Mouse (Mus musculus): ENCODE results near the gene Chrna10. TPM values are rescaled to one million over a fixed set of nuclear protein-coding genes. Genes with fewer than 3 reads are reported as not detected.

The Chrna10 gene
- polyA plus RNA-seq, 1 experiment from 2014 or later = not detected

DNA sequence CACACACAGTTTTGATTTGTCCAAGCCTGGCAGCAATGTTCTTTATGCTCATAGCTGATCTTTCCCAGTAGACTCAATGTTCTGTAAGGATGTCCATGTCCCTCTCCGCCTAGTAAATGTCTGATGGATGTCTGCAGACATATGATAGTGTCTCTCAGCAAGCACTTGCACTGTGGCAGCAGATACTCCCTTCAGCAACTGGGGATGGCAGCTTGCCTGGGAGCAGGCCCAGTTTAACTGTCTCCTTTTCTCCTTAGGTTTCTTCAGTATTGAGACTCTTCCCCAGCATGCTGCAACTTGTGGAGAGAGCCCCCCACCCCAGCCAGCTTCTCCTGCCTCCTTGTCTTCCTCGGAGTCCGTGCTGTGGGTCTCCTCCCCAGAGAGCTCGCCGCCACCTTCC, 34.8 kb downstream of the Chrna10 start:
- no peak overlapping the region for H3K4me2 ChIP-seq (ENCODE audit: low read length)
- no peak overlapping the region for H3K27ac ChIP-seq (replicated peaks in 1 of 2; ENCODE audit: control insufficient read depth in 1 of 2, insufficient read depth in 1 of 2, low read depth in 2 of 2, low read length in 2 of 2)
- ATAC-seq (ENCODE audit: insufficient number of reproducible peaks, insufficient read depth, low FRiP score, low read depth) = no peak
- H3K4me3 ChIP-seq (ENCODE audit: control insufficient read depth in 1 of 2, insufficient read depth in 1 of 2, low read depth in 1 of 2, low read length in 2 of 2) = no peak overlapping the region
- no peaks in the 10 kb centered on the region for H3K9me3 ChIP-seq (ENCODE audit: control insufficient read depth, low read length)
- WGBS = 89% methylated on average over 5 of the region's 5 CpGs
- H3K4me1 ChIP-seq (ENCODE audit: control insufficient read depth in 2 of 2, insufficient read depth in 2 of 2, low read length in 2 of 2) = no peaks in the 10 kb centered on the region
- H3K36me3 ChIP-seq (ENCODE audit: control insufficient read depth, insufficient read depth, low read length) = peaks cover 82% of the 10 kb centered on the region
- H3K9ac ChIP-seq (ENCODE audit: low read length) = no peak overlapping the region
- H3K27me3 ChIP-seq (ENCODE audit: control insufficient read depth, insufficient read depth, low read length) = no peaks in the 10 kb centered on the region

DNA sequence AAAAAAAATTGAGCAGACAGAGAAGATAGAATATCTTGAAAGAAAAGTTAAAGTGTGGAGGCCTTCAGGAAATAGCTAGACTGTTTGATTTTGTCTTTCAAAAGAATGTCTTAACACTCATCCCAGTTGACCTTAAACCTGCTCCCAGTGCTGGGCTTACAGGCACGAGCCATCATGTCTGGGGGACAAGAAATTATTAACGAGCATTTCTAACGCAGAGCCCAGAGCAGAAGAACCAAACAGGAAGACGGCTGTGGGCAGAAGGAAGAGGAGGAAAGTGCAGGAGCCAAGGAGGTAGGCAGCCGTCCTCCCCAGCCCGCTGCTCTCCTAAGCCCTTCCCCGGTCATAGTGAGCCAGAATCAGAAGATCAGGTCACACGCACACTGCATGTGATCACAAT, 36.3 kb downstream of the Chrna10 start:
- Histone ChIP-seq H3K27me3 (ENCODE audit: control insufficient read depth, insufficient read depth, low read length) (no peaks in the 10 kb centered on the region), H3K27ac (replicated peaks in 1 of 2; ENCODE audit: control insufficient read depth in 1 of 2, insufficient read depth in 1 of 2, low read depth in 2 of 2, low read length in 2 of 2) (no peak overlapping the region), H3K4me1 (ENCODE audit: control insufficient read depth in 2 of 2, insufficient read depth in 2 of 2, low read length in 2 of 2) (no peaks in the 10 kb centered on the region), H3K9me3 (ENCODE audit: control insufficient read depth, low read length) (no peaks in the 10 kb centered on the region), H3K36me3 (ENCODE audit: control insufficient read depth, insufficient read depth, low read length) (peaks cover 95% of the 10 kb centered on the region), H3K4me2 (ENCODE audit: low read length) (no peak overlapping the region), H3K4me3 (ENCODE audit: control insufficient read depth in 1 of 2, insufficient read depth in 1 of 2, low read depth in 1 of 2, low read length in 2 of 2) (no peak overlapping the region), H3K9ac (ENCODE audit: low read length) (no peak overlapping the region)
- ATAC-seq (ENCODE audit: insufficient number of reproducible peaks, insufficient read depth, low FRiP score, low read depth) = no peak
- WGBS = 93% methylated on average over 8 of the region's 8 CpGs

DNA sequence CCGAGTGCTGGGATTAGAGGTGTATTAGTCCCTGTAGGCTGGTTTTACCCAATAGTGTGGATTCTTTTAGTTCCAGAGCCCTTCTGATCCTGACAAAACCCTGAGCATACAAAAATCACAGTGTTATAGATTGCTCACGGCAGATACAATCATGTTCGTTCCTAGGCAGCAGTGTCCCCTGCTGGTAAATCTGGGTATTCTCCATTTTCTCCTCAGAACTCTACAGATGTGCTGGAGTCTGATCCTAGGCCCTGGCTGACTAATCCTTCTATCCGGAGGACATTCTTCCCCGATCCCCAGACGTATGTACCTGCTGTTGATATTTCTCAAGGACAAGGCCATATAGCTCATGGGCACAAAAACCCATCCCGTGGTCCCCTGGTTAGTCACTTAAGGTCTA, 38.1 kb downstream of the Chrna10 start:
- Histone ChIP-seq H3K4me2 (ENCODE audit: low read length) (no peak overlapping the region), H3K36me3 (ENCODE audit: control insufficient read depth, insufficient read depth, low read length) (peaks cover 94% of the 10 kb centered on the region), H3K9ac (ENCODE audit: low read length) (no peak overlapping the region), H3K27ac (replicated peaks in 1 of 2; ENCODE audit: control insufficient read depth in 1 of 2, insufficient read depth in 1 of 2, low read depth in 2 of 2, low read length in 2 of 2) (no peak overlapping the region), H3K4me3 (ENCODE audit: control insufficient read depth in 1 of 2, insufficient read depth in 1 of 2, low read depth in 1 of 2, low read length in 2 of 2) (no peak overlapping the region), H3K9me3 (ENCODE audit: control insufficient read depth, low read length) (no peaks in the 10 kb centered on the region), H3K27me3 (ENCODE audit: control insufficient read depth, insufficient read depth, low read length) (no peaks in the 10 kb centered on the region), H3K4me1 (ENCODE audit: control insufficient read depth in 2 of 2, insufficient read depth in 2 of 2, low read length in 2 of 2) (no peaks in the 10 kb centered on the region)
- ATAC-seq (ENCODE audit: insufficient number of reproducible peaks, insufficient read depth, low FRiP score, low read depth) = no peak
- WGBS = 74% methylated on average over 7 of the region's 7 CpGs

DNA sequence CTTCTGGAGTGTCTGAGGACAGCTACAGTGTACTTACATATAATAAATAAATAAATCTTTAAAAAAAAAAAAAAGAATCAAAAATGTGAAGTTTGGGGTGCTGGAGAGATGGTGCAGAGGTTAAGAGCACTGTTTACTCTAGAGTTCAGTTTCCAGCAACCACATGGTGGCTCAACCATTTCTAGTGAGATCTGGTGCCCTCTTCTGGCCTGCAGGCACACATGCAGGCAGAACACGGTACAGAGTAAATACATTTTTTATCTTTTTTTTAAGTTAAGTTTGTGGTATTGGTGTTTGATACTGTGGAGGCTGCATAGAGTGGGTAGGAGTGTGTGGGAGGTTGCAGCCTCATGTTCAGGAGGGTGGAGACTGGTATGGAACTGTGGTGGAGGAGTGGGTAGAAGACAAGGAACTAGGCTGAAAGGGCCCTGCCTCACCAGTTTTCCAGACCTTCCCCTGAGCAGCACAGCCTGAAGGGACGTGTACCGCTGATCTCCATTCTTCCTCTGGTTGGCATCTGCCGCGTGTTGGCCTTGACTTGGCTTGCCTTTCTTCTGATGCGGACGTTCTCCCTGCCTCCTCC, 39.8 kb downstream of the Chrna10 start:
- Histone ChIP-seq H3K27ac (replicated peaks in 1 of 2; ENCODE audit: control insufficient read depth in 1 of 2, insufficient read depth in 1 of 2, low read depth in 2 of 2, low read length in 2 of 2) (no peak overlapping the region), H3K4me2 (ENCODE audit: low read length) (no peak overlapping the region), H3K9ac (ENCODE audit: low read length) (no peak overlapping the region), H3K27me3 (ENCODE audit: control insufficient read depth, insufficient read depth, low read length) (no peaks in the 10 kb centered on the region), H3K36me3 (ENCODE audit: control insufficient read depth, insufficient read depth, low read length) (peaks cover 95% of the 10 kb centered on the region), H3K4me3 (ENCODE audit: control insufficient read depth in 1 of 2, insufficient read depth in 1 of 2, low read depth in 1 of 2, low read length in 2 of 2) (no peak overlapping the region), H3K4me1 (ENCODE audit: control insufficient read depth in 2 of 2, insufficient read depth in 2 of 2, low read length in 2 of 2) (no peaks in the 10 kb centered on the region), H3K9me3 (ENCODE audit: control insufficient read depth, low read length) (no peaks in the 10 kb centered on the region)
- ATAC-seq (ENCODE audit: insufficient number of reproducible peaks, insufficient read depth, low FRiP score, low read depth) = no peak
- 82% methylated on average over 7 of the region's 7 CpGs for WGBS

DNA sequence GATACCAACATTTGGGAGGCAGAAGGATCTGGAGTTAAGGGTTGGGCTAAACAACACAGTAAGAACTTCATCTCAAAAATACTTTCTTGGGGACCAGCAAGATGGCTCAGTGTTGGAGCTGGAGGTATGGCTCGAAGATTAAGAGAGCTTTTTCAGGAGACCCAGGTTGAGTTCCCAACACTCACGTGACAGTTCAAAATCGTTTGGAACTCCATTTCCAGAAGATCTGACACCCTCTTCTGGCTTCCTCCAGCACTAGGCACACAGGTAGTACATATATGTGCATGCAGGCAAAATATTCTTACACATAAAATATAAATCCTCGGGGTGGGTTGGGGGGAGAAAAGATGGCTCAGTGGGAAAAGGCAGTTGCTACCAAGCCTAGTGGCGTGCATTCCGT, 50.3 kb downstream of the Chrna10 start:
- ATAC-seq (ENCODE audit: insufficient number of reproducible peaks, insufficient read depth, low FRiP score, low read depth) = no peak
- H3K4me3 ChIP-seq (ENCODE audit: control insufficient read depth in 1 of 2, insufficient read depth in 1 of 2, low read depth in 1 of 2, low read length in 2 of 2) = peak overlapping the region; percentile 15 to 74
- peak overlapping the region; percentile 78 for H3K4me2 ChIP-seq (ENCODE audit: low read length)
- H3K4me1 ChIP-seq (ENCODE audit: control insufficient read depth in 2 of 2, insufficient read depth in 2 of 2, low read length in 2 of 2) = peaks cover 5 to 16% of the 10 kb centered on the region in 2 experiments; a peak in 3 of 4 replicates
- 68% methylated on average over 6 of the region's 6 CpGs for whole genome bisulfite sequencing
- H3K27ac ChIP-seq (replicated peaks in 1 of 2; ENCODE audit: control insufficient read depth in 1 of 2, insufficient read depth in 1 of 2, low read depth in 2 of 2, low read length in 2 of 2) = no peak overlapping the region
- H3K27me3 ChIP-seq (ENCODE audit: control insufficient read depth, insufficient read depth, low read length) = no peaks in the 10 kb centered on the region
- H3K9ac ChIP-seq (ENCODE audit: low read length) = peak overlapping the region; percentile 80
- peaks cover 12% of the 10 kb centered on the region for H3K36me3 ChIP-seq (ENCODE audit: control insufficient read depth, insufficient read depth, low read length)
- no peaks in the 10 kb centered on the region for H3K9me3 ChIP-seq (ENCODE audit: control insufficient read depth, low read length)

DNA sequence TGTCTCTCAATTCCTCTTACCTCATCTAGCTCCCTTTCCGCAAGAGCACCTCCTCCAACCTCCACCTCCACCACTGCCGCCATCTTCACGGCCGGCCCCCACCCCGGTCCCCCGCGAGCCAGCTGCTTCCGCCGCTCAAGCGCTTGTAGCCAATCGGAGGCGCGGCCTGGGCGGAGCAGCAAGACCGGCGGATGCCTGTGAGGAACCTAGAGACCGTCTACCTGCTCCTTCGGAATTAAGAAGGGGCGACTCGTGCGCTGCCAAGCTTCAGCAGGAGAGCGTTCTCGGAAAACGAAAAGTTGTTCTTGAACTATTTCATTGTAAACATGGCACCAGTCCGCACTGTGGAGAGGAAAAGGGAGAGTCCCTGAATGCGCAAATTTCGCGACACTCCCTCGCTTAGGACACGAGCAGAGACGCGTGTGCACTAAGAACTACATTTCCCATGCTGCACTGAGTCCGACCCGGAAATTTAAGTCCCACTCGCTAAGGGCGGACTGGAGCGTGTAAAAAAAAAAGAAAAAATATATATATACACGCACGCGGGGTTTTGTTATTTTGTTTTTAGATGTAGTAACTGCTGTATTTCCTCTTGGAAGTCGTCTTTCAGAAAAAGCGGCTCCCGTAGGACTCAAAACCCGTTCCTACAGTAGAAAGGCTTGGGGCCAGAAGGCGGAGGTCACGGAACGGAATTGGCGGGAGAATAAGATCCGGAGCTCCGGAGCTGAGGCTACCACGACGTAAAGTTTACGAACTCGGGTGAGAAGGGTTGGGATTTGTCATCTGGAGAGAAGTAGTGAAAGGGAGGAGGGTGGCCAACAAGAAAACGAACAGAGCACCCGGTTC, 51.4 kb downstream of the Chrna10 start, which contains the start of the genes Rnf121, Xndc1 and Xntrpc:
Gene Rnf121, minus strand, starts transcription at position 424 of the 846 bp plus-strand sequence.
Gene Xndc1, plus strand, starts transcription at position 466 of the 846 bp plus-strand sequence.
Gene Xntrpc, plus strand, starts transcription at position 668 of the 846 bp plus-strand sequence.
- Histone ChIP-seq H3K9ac (ENCODE audit: low read length) (peak within 1 kb of the TSS; percentile 80), H3K27me3 (ENCODE audit: control insufficient read depth, insufficient read depth, low read length) (no peaks in the 10 kb centered on the region), H3K36me3 (ENCODE audit: control insufficient read depth, insufficient read depth, low read length) (peaks cover 10% of the 10 kb centered on the region), H3K4me3 (ENCODE audit: control insufficient read depth in 1 of 2, insufficient read depth in 1 of 2, low read depth in 1 of 2, low read length in 2 of 2) (peak within 1 kb of the TSS; percentile 74 to 77), H3K9me3 (ENCODE audit: control insufficient read depth, low read length) (no peaks in the 10 kb centered on the region), H3K4me2 (ENCODE audit: low read length) (peak within 1 kb of the TSS; percentile 78), H3K27ac (replicated peaks in 1 of 2; ENCODE audit: control insufficient read depth in 1 of 2, insufficient read depth in 1 of 2, low read depth in 2 of 2, low read length in 2 of 2) (peak within 1 kb of the TSS; percentile 73 to 81), H3K4me1 (ENCODE audit: control insufficient read depth in 2 of 2, insufficient read depth in 2 of 2, low read length in 2 of 2) (peaks cover 5 to 16% of the 10 kb centered on the region in 2 experiments; a peak in 3 of 4 replicates)
- WGBS = under 1% methylated on average over 56 of the region's 56 CpGs
- ATAC-seq (ENCODE audit: insufficient number of reproducible peaks, insufficient read depth, low FRiP score, low read depth) = peak; percentile 98

DNA sequence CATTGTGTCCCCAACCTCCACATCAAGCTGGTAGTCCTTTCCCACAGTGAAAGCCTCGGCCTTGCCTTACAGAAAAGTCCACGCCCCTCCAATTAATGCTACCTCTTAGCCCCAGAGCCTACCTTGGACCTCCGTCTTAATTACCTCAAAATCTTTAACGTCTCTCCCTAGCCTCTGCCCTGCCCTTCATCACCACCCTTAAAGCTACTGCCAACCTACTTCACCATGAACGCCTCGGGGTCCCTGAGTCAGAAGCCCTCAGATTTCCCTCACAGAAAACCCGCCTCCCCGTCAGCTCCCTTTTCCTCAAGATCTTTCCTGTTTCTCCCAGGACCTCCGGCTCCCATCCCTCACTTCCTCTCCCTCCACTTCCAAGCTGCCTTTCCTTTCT, 52.0 kb downstream of the Chrna10 start:
- Histone ChIP-seq H3K9ac (ENCODE audit: low read length) (peak overlapping the region; percentile 80), H3K9me3 (ENCODE audit: control insufficient read depth, low read length) (no peaks in the 10 kb centered on the region), H3K27me3 (ENCODE audit: control insufficient read depth, insufficient read depth, low read length) (no peaks in the 10 kb centered on the region), H3K4me1 (ENCODE audit: control insufficient read depth in 2 of 2, insufficient read depth in 2 of 2, low read length in 2 of 2) (peaks cover 5 to 16% of the 10 kb centered on the region in 2 experiments; a peak in 3 of 4 replicates), H3K4me2 (ENCODE audit: low read length) (peak overlapping the region; percentile 78), H3K36me3 (ENCODE audit: control insufficient read depth, insufficient read depth, low read length) (peaks cover 10% of the 10 kb centered on the region), H3K27ac (replicated peaks in 1 of 2; ENCODE audit: control insufficient read depth in 1 of 2, insufficient read depth in 1 of 2, low read depth in 2 of 2, low read length in 2 of 2) (peak overlapping the region; percentile 24 to 73; a peak in 3 of 4 replicates), H3K4me3 (ENCODE audit: control insufficient read depth in 1 of 2, insufficient read depth in 1 of 2, low read depth in 1 of 2, low read length in 2 of 2) (peak overlapping the region; percentile 74 to 77)
- ATAC-seq (ENCODE audit: insufficient number of reproducible peaks, insufficient read depth, low FRiP score, low read depth) = no peak
- WGBS = under 1% methylated on average over 9 of the region's 9 CpGs

Measured in heart, embryonic 14.5 days (tissue).